Mouse (Mus musculus): ENCODE results near the gene Vsig10.
"Not testable (repeated sequence)": the region's sequence is repeated elsewhere in the genome, so short reads cannot be mapped to it uniquely, and the experiment has no call there.

Vsig10 gene

DNA sequence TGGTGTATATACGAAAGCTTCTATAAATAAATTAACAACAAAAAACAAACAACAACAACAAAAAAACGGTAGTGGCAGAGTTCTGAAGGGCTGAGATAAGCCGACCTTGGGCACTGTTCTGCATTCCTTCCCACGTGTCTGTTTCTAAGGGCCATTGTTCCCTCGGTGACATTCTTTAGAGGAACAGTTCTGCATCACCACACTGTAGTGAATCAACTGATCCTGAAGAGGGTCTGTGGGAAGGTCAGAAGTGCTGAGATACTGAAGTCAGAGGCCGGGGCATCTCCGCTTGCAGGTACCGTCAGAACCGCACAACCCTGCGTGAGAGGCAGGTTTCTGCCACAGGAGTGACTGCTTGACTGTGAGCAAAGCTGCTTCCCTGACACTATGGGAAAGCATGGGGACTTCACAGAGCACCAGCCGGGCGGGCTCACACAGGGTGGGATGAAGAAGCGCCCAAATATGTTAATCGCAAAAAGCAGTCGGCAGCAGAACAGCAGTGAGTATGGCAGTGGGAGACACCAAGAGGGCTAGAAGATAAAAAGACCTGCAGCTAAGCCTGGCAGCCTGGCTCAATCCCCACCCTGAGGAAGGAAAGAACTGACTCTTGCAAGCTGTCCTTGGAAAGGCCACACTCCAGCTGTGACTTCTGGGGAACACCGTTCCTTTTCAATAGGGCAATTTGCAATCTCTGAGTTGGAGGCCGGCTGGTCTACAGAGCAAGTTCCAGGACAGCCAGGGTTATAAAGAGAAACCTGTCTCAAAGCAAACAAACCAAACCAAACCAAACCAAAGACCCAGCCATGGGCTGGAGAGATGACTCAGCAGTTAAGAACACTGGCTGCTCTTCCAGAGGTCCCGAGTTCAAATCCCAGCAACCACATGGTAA lies 14.9 kb upstream of the Vsig10 start:
- DNase-seq: no peak

DNA sequence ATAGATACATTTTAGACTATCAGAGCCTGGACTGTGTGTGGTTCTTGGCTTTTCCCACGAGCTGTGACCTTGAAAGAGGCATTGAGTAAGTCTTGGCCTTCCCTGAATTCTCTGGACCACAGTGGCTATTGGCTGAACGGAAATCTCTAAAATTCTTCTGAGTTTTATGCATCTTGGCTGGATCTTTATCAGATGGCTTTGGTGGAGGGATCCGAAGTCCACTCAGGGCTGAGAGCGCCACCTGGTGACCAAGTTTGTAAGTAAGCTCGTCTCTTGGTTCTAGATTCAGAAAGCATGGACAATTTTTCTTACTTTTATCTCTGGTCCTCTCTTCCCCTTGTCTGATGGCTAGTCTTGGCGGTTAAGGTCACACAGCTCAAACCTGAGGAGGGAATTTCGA lies 13.9 kb upstream of the Vsig10 start:
- DNase-seq: peak; percentile 63

DNA sequence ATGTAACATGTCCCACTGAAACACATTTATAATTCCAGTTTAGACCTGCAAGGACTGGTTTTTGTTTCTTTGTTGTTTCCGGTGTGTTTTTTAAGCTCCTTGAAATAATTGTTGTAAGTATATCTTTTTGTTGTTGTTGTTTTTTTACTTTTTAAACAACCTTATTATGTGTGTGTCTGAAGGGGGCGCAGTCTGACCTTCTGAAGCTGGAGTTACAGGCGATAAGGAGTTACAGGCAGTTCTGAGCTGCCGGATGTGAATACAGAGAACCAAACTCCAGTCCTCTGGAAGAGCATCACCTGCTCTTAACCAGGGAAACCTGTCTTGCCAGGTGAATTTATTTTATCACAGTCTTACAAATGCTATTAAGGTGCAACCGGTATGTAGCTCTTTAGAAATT lies 13.1 kb upstream of the Vsig10 start:
- DNase-seq: no peak

DNA sequence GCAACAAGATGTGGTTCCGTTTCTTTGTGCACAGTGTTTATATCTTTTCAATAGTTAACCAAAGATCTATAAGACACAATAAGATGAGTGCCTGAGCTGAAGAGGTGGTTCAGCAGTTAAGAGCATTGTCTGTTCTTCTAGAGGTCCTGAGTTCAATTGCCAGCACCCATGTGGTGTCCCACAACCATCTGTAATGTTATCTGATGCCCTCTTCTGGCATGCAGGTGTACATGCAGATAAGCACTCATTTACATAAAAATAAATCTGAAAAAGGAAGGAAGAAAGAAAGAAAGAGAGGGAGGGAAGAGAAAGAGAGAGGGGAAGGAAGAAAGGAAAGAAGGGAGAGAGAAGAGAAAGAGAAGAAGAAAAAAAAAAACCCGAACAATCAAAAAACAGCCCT lies 12.1 kb upstream of the Vsig10 start:
- DNase-seq: no peak

DNA sequence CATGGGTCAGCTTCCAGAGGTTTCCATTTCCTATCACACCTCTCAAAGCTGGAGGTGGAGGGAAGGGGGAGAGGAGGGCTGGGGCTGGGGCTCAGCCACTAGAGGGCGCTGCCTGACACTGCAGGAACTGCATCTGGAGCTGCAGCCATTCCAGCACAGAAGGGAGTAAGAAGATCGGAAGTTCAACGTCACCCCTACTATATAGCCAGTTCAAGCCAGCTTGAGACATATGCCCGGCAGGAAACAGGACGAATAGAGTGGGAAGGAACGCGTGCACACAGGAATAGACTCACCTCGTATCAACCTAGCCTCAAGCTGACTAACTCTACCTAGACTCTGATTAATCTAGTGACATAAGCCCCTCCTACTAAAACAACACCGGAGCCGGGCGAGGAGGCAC lies 11.2 kb upstream of the Vsig10 start:
- DNase-seq: peak; percentile 75

DNA sequence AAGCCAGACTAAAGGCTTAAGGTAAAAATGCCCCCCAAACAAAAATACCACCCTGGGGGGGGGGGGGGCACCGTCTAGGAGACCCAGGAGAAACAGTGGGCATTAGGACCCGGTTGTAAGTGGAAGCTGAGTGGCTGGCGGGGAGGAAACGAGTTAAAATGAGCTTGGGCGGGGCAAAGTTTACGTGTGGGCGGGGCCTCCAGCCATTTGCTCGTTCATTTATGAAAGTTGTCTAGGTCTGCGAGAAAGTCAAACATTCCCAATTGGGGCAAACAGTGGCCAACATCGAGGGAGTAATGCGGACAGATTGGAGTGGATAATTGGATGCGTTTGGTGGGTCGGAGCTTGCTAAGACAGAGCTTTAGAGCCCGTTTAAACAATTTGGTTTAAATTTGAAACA lies 5.5 kb upstream of the Vsig10 start:
- peak; percentile 66 for DNase-seq

DNA sequence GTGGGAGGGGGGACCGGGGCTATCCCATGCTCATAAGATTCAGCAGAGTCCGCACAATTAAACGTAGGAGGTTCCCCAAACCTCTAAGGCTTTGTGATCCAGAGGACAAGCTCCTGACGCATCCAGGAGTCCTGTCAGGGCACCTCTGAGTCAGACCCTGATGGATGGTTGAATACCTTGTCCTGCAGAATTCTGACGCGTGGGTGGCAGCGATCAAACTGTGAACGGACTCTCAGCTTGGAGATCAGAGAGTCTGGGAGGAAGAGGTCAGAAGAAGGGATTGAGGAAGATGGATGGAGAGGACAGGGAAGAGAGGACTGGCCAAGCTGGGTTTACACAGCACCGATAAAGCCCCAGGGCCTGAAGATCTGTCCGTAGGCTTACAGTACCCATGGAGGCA lies 5.0 kb upstream of the Vsig10 start:
- no peak for DNase-seq

DNA sequence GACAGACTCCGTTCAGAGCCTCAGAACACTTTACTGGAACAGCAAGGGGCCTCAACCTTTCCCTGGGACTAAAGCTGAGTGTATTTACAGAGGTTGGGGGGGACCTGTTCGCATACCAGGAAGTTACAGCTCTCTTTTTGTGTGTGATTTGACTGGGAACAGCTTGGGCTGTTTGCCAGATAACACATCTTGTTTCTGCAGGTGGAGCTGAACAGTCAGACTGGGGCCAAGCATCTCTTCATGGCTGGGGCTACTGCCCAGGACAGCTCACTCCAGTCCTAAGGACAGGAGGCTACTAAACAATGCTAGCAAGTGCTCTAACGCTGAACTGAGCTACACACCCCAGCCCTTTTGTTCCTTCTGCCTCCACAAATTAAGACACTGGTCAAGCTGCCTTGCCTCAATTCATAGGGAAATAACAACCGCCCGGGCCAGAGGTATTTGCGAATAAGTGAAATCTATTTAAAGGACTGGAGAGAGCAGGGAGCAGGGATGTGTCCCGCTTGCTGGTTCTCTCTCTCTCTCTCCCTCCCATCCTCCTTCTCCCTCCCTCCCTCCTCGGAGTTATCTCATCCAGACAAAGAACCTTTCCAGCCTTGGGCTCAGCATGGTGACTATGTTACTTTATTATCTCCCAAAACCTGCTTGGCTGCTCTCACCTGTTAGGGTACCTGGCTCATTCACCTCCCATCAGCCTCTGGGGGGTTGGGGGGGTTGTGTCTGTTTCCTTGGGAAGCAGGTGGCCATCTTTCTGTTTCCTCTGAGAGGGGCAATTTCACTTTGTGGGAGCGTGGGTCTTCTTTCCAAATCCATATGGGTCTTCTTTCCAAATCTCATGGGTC lies 4.1 kb upstream of the Vsig10 start:
- no peak for DNase-seq

DNA sequence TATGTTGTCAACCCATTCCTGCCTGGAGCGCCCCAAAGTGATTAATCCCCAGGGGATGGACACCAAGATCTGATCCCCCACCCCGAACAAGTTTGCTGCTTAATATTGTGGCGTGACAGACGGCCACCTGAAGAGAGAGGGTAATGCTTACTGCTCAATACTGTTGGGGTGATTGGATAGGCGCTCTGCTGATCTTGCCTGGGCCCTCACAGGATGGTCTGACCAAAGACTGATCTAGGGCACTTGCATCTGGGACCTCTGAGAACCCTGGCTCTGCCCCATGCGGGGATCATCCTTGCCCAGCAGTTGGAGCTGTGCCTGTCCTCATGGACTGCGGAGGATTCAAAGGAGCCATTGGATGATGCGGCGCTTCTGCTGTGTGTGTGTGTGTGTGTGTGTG lies 4.9 kb downstream of the Vsig10 start:
- no peak for DNase-seq

DNA sequence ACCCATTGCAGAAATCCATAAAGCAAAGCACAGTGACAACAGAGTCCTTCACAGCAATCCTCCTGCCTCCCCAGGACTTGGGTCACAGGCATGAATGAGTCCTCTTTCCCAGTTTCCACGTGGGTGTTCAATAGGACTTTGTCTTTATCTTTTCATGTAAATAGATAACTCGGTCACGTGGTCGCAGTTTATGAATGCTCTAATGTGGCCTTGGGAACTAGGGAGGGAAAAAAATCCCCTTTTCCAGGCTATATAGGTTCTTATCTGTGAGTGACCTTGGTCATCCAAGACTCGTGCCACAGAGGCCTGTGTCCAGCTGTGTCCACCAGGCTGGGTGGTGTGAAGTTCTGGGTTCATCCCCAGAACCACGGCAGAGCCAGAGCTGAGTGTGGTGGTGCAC lies 7.5 kb downstream of the Vsig10 start:
- DNase-seq: no peak

DNA sequence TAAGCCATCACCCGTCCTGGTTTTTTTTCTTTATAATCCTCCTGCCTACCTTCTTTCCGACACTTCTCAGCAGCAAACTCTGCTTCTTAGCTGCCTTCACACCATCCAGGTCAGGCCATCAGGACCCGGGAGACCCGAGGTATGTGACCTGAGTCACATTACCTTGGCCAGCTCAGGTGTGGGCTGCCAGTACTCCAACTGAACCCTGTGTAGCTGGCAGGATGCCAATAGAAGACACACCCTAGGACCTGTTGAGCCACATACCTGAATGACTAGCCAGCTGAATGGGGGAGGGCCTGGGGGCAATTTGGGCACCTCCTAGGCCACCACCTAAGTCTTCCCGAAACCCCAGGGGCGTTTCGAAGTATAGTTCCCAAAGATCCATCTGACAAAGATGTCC lies 11.6 kb downstream of the Vsig10 start:
- no peak for DNase-seq

DNA sequence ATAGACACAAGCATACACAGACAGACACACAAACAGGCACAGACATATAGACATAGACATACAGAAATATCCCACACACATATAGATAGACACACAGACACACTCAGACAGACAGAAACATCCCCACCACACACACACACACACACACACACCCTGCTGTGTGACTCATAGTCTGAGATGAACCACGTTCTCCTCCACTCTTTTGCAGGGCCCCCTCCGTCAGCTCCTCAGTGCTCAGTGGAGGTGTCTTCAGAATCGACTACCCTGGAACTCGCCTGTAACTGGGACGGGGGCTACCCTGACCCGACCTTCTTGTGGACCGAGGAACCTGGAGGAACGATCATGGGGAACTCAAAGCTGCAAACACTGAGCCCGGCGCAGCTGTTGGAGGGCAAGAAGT lies 19.1 kb downstream of the Vsig10 start:
- DNase-seq: no peak

DNA sequence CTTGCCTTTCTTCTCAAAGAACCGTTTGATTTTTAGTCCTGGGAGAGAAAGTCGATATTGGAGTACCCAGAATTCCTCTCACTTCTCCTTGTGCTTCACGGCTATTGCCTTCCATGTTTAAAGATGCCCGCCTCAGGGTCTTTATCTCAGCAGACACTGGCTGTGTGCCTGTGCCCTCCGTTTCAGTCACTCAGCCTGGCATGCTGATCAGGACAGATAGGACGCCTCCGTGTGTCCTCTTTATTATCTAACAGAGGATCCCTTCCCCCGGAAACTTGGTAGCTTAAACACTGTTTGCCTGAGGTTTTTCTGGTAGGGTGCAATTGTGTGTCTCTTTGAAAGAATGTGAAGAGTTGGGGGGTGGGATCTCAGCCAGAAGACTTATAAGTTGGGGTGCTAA lies 19.6 kb downstream of the Vsig10 start:
- DNase-seq: no peak

DNA sequence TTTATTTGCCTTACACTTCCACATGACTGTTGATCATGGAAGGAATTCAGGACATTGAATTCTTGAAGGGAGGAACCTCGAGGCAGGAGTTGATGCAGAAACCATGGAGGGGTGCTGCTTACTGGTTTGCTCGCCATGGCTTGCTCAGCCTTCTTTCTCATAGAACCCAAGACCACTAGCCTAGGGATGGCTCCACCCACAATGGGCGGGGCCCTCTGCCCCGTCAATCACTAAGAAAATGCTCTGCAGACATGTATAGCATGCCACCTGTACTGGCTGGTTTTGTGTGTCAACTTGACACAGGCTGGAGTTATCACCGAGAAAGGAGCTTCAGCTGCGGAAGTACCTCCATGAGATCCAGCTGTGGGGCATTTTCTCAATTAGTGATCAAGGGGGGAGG lies 21.2 kb downstream of the Vsig10 start:
- no peak for DNase-seq

DNA sequence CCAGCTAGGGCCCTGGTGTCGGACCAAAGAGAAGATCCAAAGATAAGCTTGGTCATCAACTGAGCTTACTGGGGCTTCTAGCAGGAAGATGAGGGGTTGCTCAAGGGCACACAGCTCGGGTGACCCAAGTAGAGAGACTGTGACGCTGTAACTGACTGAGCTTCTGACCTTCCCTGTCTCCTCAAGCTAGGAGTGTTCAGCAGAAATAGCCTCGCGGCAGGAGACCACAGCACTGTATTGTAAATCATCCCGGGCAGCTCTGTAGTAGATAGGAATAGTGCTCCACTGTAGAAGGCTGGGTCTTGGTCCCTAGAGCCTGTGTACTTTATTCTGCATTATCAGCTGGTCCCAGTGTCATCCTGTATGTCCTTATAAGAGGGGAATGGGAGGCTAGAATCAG lies 23.0 kb downstream of the Vsig10 start:
- DNase-seq: no peak

DNA sequence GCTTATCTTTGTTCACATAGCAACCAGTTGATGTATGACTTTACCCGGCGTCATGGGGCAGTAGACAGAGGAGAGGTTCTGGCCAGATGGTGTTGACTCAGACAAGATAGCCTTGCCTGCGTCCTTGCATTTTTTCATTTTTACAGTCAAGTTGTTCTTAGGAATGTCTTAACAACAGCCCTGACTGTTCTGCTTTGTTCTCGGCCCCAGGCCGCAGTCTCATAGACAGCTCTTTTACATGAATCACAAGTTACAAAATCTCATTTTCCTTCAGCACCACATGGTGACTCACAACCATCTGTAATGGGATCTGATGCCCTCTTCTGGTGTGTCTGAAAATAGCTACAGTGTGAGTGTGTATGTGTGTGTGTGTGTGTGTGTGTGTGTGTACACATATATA lies 25.6 kb downstream of the Vsig10 start:
- not testable (repeated sequence) for DNase-seq

DNA sequence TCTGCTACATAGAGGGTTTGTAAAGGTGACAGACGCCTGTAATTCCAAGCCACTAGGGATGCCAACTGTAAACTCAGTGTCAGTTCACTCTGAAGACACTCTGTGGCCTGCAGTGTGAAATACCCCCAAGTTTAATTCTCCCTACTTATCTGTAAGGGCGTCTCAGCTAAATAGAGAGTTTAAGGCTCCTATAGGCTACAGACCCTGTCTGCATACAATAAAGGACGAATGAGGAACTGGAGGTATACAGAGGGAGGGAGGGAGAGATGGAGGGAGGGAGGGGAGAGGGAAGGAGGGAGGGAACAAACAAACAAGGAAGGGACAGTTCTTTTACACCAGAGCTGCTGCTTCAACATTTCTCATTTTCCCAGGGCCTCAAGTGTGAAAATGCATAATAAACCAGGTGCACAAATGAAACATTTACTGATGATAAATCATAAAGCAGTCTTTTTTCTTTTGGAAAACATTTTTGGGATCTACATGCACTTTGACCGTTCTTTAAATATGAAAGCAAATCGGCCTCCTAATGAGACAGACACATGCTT lies 26.6 kb downstream of the Vsig10 start:
- no peak for DNase-seq

DNA sequence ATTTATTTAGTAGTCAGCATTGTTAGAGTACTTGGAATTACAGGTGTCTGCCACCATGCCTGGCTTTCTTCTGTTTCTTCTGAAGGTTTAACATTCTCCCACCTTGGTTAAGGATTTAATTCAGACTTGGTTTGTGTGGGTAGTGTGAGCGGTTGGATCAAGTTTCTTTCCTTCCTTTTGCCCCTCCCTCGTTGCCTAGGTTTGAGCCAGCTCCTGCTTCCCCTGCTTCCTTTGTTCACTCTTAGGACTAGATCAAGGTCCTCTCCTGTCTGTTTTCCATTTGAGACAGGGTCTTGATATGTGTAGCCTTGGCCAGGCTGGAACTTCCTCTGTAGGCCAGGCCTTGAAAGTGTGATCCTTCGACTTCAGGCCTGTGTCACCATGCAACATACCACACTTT lies 27.4 kb downstream of the Vsig10 start:
- DNase-seq: no peak

DNA sequence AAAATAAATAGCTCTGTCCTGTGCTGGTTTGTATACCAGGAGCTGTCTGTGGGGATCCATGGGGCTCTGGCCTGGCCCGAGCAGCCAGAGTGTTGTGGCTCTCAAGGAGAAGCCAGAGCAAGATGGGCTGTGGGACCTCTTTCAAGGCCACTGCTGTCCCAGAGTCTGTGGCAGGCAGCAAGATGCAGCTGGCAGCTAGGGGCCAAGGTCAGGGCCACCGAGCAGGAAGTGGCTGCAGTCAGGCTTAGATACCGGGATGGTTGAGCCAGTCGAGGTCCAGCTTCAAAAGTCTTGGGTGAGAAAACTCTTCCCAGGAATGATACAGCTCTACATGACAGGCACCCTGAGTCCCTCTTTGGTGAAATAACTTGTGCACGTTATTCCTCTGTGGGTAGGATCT lies 28.1 kb downstream of the Vsig10 start:
- DNase-seq: no peak

DNA sequence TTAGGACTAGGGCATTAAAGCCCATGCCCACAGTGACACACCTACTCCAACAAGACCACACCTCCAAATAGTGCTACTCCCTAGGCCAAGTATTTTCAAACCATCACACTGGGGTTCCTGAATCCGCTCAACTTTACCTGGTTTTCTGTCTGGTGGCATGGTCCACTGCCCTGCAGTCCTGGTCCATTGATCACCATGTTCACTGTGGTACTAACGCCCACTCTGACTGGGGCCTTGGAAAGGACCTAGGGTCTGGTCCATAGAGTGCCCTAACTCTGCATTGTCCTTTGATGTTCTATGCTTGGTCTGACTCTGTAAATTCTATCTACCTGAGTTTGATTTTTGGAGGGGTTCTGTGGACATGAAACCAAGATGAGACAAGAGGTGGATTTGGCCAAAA lies 29.0 kb downstream of the Vsig10 start:
- no peak for DNase-seq

DNA sequence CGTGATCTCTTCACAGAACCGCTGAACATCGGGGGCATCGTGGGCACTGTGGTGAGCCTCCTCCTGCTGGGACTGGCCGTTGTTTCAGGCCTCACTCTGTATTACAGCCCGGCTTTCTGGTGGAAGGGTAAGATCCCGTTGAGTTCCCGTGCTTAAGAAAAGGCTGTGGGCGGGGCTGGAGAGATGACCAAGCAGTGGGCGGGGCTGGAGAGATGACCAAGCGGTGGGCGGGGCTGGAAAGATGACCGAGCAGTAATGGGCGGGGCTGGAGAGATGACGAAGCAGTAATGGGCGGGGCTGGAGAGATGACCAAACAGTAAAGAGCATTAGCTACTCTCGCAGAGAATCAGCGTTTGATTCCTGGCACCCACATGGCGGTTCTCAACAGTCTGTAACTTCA lies 29.4 kb downstream of the Vsig10 start:
- DNase-seq: peak; percentile 89

DNA sequence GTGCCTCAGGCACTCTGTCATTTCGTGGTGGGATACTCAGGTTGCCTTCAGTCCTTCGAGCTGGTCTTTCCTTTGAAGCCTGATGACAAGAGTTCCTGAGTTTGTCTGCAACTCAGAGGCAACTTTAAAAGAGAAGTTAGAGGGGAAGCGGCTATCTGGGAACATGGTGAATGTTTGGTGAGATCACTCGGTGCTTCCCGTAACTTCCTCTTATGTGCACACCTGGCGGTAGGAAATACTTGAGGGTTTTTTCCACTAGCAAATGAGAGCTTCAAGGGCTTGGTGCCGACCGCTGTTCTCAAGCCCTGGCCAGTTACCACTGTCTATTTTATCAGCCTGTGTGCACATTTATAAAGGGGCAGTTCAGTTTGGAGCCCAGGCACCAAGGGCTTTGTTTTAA lies 35.2 kb downstream of the Vsig10 start:
- no peak for DNase-seq

DNA sequence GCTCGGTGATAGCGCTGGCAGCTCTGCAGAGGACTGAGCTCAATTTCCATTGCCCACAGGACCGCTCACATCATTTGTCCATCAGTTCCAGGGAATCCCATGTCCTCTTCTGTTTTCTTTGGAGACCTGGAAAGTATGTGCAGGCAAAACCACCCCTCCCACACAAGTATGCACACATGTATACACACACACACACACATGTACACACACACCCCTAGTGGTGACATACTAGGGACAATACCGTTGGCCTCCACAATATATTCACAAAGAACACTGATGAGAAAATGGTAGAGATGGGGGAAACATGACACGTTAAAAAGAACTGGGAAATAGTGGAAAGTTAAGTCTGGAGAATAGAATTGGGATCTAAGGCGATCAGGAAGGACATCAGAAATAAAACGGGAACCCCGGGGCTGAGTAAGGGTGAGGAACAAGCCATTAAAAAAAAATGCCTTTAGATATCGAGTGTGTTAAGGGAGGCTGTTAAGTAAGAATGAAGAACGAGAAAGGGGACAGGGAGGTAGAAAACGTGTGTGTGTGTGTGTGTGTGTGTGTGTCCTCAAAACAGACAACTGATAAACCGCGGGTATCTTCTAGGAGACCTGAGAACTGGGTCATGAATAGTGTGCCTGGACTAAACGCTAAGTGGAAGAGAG lies 36.9 kb downstream of the Vsig10 start:
- DNase-seq: no peak

All from liver (tissue).